Mouse (Mus musculus) heart, postnatal 0 days (tissue): Measurements from ENCODE around the gene Ikzf2. TPM values are rescaled to one million over a fixed set of nuclear protein-coding genes. Genes with fewer than 3 reads are reported as not detected.

Experiments used
- ATAC-seq: fragments of 200-750 bp; cut with Nextera tagmentation; 2 replicates; pipeline ENCODE4 v1.8.0; 2017; ENCODE audit warnings: low read depth, moderate number of reproducible peaks, moderate library complexity; ENCODE audit not compliant: insufficient read depth
- DNase-seq: peaks from one replicate; pipeline ENCODE4 v3.0.0-alpha.2; 2016; ENCODE audit warnings: low spot score
- H3K27ac ChIP-seq: fragments of 300-500 bp; sonication (generic); 2 replicates; pipeline ENCODE4 v1.5.1; 2014; ENCODE audit warnings: low read depth, mild to moderate bottlenecking
- H3K27me3 ChIP-seq: fragments of 300-500 bp; sonication (generic); 2 replicates; pipeline ENCODE4 v1.6.1; 2014; ENCODE audit warnings: low read length, mixed read lengths; ENCODE audit not compliant: control insufficient read depth, insufficient read depth
- H3K36me3 ChIP-seq: fragments of 300-500 bp; sonication (generic); replicated peaks from 2 replicates; pipeline ENCODE4 v1.6.1; 2014; ENCODE audit warnings: low read length, mixed read lengths; ENCODE audit not compliant: control insufficient read depth, insufficient read depth
- H3K4me1 ChIP-seq: fragments of 300-500 bp; sonication (generic); 2 replicates; pipeline ENCODE4 v1.6.1; 2014; ENCODE audit warnings: antibody characterized with exemption; ENCODE audit not compliant: control insufficient read depth, insufficient read depth
- H3K4me2 ChIP-seq: fragments of 300-500 bp; sonication (generic); 2 replicates; pipeline ENCODE4 v1.6.1; 2014; ENCODE audit warnings: low read depth, mild to moderate bottlenecking, low read length, moderate library complexity
- H3K4me3 ChIP-seq: fragments of 300-500 bp; sonication (generic); 2 replicates; pipeline ENCODE4 v1.5.1; 2014; ENCODE audit warnings: low read depth, low read length
- H3K9ac ChIP-seq: fragments of 300-500 bp; sonication (generic); replicated peaks from 2 replicates; pipeline ENCODE4 v1.6.1; 2014; ENCODE audit warnings: low read depth, low read length, mixed read lengths
- H3K9me3 ChIP-seq: fragments of 300-500 bp; sonication (generic); replicated peaks from 2 replicates; pipeline ENCODE4 v1.6.1; 2016; ENCODE audit warnings: low read length; ENCODE audit not compliant: control insufficient read depth
- CTCF ChIP-seq: IDR thresholded peaks from 2 replicates; pipeline ENCODE4 v1.5.1; 2016; ENCODE audit warnings: antibody characterized with exemption, control low read depth, low read depth
- EP300 ChIP-seq: IDR thresholded peaks from 2 replicates; pipeline ENCODE4 v1.6.1; 2016; ENCODE audit warnings: antibody characterized with exemption, low read depth
- WGBS: fragments of 180-500 bp; shearing (Covaris S2); extraction: QIAGEN DNeasy Blood & Tissue Kit; methylation state at CpG from one replicate; pipeline ENCODE4 v1.1.7; 2014; 5-methylcytosine and 5-hydroxymethylcytosine counted together
- polyA plus RNA-seq: library from polyadenylated mRNA; unstranded; fragments of >200 nt; fragmentation: Nextera tagmentation; extraction: Ambion mirVana; gene quantifications from 2 replicates; pipeline ENCODE4 v1.2.1, GENCODE M21; 2015
- total RNA-seq: library from RNA; depleted of rRNA; stranded (reverse); fragments of >200 nt; gene quantifications from 2 replicates; pipeline ENCODE4 v1.2.3, GENCODE M21; 2014; ENCODE audit warnings: low replicate concordance

Gene Ikzf2
- total and polyA plus RNA-seq, 2 experiments from 2014 or later, result 1.7 to 4.7 TPM

DNA sequence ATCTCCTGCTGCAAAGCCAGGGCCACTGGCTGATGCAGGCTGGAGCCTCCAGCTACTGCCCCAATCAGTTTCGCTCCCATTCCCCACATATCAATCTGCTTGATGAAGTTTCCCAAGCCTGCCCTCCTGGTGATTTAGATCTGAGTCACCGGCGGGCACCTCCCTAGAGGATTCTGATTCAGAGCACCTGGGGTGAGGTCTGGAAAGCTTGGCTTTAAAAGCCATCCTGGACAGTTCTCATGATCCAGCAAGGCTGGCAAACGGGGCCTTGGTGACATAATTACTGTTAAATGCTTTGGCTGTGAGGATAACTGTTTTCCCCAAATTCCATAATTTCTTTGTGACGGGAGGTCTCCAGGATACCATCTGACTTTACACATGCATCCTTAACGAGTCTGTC, 29.0 kb downstream of the Ikzf2 start:
- TF ChIP-seq CTCF (no peak), EP300 (no peak)
- no peak overlapping the region for H3K4me2 ChIP-seq
- no peak overlapping the region for H3K4me3 ChIP-seq
- H3K27ac ChIP-seq, result no peak overlapping the region
- H3K9me3 ChIP-seq, result no peaks in the 10 kb centered on the region
- DNase-seq (no peak), ATAC-seq (no peak)
- no peaks in the 10 kb centered on the region for H3K36me3 ChIP-seq
- H3K4me1 ChIP-seq, result 0 out of 2 replicates have a peak, but pooled peaks cover 5% of the 10 kb centered on the region
- 59% methylated on average over 6 of the region's 6 CpGs for WGBS
- no peaks in the 10 kb centered on the region for H3K27me3 ChIP-seq
- no peak overlapping the region for H3K9ac ChIP-seq

DNA sequence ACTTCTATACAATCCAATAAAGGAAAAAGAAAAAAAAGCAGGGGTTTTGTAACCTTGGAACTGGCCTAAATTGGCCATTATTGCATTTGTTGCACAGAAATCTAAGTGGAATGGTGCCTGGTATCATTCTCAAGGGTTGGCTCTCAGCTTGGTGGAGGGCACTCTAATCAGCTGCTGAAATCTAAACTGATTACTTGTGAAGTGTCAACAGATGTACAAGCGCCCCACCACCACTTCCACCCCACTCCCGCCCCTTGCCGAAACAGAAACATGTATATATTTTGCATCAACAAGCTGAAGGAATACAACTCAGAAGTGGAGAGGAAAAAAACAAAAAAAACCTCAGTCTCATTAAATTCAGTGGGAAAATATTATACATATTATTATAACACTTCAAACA, 29.6 kb downstream of the Ikzf2 start:
- DNase-seq (no peak), ATAC-seq (no peak)
- 87% methylated on average over 3 of the region's 3 CpGs for WGBS
- TF ChIP-seq EP300 (no peak), CTCF (no peak)
- no peak overlapping the region for H3K27ac ChIP-seq
- no peaks in the 10 kb centered on the region for H3K9me3 ChIP-seq
- H3K27me3 ChIP-seq, result no peaks in the 10 kb centered on the region
- H3K36me3 ChIP-seq, result no peaks in the 10 kb centered on the region
- no peak overlapping the region for H3K9ac ChIP-seq
- H3K4me1 ChIP-seq, result 0 out of 2 replicates have a peak, but pooled peaks cover 5% of the 10 kb centered on the region
- H3K4me3 ChIP-seq, result no peak overlapping the region
- peak overlapping the region; percentile 28; the same call in 1 of the 2 replicates for H3K4me2 ChIP-seq

DNA sequence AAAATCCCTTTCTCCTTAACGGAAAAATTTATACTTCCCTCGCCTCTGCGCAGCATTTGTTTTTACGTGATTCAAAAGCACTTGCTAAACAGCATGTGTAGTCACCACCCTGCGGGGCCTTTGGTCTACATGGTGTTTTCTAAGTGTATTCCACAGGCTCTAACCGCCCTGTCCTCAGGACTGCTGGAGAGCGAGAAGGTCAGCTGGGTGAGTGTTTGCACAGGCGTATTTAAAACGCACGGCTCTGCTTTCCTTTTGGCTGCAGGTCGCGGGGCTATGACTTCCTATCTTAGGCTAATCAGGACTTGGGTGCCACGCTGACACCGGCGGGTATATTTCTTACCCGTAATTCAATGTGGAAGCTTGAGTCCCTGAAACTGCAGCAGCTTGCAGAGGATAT, 30.1 kb downstream of the Ikzf2 start:
- Histone ChIP-seq H3K9me3 (no peaks in the 10 kb centered on the region), H3K9ac (no peak overlapping the region), H3K27ac (no peak overlapping the region), H3K36me3 (no peaks in the 10 kb centered on the region), H3K4me3 (peak overlapping the region; percentile 11; the same call in 1 of the 2 replicates), H3K4me1 (0 out of 2 replicates have a peak, but pooled peaks cover 5% of the 10 kb centered on the region), H3K27me3 (no peaks in the 10 kb centered on the region), H3K4me2 (peak overlapping the region; percentile 28; the same call in 1 of the 2 replicates)
- ATAC-seq, result peak; percentile 54; the same call in 1 of the 2 replicates
- TF ChIP-seq EP300 (no peak), CTCF (no peak)
- WGBS, result 36% methylated on average over 16 of the region's 16 CpGs
- DNase-seq, result peak; percentile 9

DNA sequence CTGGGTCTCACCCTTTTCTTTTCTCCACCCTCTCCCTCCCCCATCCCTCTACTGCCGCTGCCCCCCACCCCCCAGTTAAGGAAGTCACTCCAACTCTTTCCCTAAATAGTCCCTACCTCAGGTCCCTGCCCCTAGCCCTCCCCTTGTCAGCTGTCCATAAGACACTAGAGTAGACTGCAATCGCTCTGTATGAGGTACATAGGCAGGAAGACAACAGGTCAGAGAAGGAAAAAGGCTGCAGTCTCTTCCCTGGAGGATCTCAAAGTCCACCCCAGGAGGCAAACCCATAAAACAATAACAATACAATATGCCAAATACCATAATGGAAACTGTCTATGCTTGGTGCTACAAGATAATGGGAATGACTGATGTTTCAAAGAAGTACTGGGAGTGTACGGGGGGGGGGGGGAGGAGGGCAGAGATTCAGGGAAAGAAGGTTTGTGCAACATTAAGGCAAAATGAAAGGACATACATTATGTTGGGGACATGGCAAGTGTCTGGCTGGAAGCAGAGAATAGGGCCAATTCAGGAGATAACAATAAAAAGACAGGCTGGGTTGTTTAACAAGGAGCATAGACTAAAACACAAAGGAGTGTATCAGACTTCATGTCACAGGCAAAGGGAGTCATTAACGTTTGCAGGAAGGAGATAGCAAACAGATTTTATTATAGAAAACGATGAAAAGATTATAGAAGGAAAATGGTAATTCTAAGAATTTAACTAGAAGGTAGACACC, 30.8 kb downstream of the Ikzf2 start:
- DNase-seq (no peak), ATAC-seq (no peak)
- no peaks in the 10 kb centered on the region for H3K9me3 ChIP-seq
- H3K36me3 ChIP-seq, result no peaks in the 10 kb centered on the region
- H3K9ac ChIP-seq, result no peak overlapping the region
- no peak for TF ChIP-seq EP300
- no peak for TF ChIP-seq CTCF
- 0 out of 2 replicates have a peak, but pooled peaks cover 5% of the 10 kb centered on the region for H3K4me1 ChIP-seq
- H3K27ac ChIP-seq, result no peak overlapping the region
- WGBS, result 55% methylated on average over 5 of the region's 5 CpGs
- no peak overlapping the region; the same call in 1 of the 2 replicates for H3K4me2 ChIP-seq
- no peak overlapping the region for H3K4me3 ChIP-seq
- no peaks in the 10 kb centered on the region for H3K27me3 ChIP-seq

DNA sequence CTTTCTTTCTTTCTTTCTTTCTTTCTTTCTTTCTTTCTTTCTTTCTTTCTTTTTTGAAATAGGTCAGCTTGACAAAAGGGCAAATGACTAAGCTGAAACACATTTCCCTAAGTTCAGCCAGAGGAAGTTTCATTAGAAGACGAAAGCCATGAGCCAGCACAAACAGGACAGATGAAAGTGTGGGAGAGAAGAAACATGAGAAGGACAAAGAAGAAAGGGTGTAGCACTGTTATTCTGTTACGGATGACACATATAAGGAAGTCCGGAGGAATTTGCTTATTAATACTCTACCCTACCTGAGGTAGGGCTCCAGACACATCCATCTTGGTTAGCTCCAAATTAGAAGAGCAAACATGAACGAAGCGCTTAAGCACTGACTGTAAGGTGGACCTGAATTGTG, 31.7 kb downstream of the Ikzf2 start:
- H3K9ac ChIP-seq, result no peak overlapping the region
- no peak overlapping the region for H3K4me3 ChIP-seq
- no peak for ATAC-seq
- H3K27me3 ChIP-seq, result no peaks in the 10 kb centered on the region
- 0 out of 2 replicates have a peak, but pooled peaks cover 5% of the 10 kb centered on the region for H3K4me1 ChIP-seq
- 78% methylated on average over 5 of the region's 5 CpGs for WGBS
- no peak overlapping the region for H3K27ac ChIP-seq
- H3K9me3 ChIP-seq, result no peaks in the 10 kb centered on the region
- DNase-seq, result no peak
- H3K36me3 ChIP-seq, result no peaks in the 10 kb centered on the region
- no peak overlapping the region for H3K4me2 ChIP-seq
- TF ChIP-seq EP300, result no peak

DNA sequence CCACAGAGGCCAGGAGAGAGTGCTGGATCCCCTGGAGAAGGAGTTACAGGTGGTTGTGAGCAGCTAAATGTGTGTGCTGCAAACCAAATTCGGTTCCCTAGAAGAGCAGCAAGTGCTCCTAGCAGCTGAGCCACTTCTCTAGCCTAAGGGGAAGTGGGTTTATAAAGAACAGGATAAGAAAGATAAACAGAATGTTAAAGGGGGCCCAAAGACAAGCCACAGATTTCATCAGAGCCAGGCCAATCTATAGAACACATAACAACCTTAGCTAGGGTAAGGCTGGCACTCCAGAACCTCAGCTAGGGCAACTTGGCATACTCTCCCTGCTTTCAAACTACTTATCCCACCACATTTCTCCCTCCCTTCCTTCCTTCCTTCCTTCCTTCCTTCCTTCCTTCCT, 32.1 kb downstream of the Ikzf2 start:
- Histone ChIP-seq H3K9me3 (no peaks in the 10 kb centered on the region), H3K4me3 (no peak overlapping the region), H3K27ac (no peak overlapping the region), H3K4me2 (no peak overlapping the region), H3K36me3 (no peaks in the 10 kb centered on the region), H3K27me3 (no peaks in the 10 kb centered on the region), H3K4me1 (0 out of 2 replicates have a peak, but pooled peaks cover under 1% of the 10 kb centered on the region), H3K9ac (no peak overlapping the region)
- no peak for TF ChIP-seq EP300
- no peak for TF ChIP-seq CTCF
- WGBS, result 50% methylated on average over 1 of the region's 1 CpGs
- ATAC-seq, result no peak
- DNase-seq, result no peak
